Mouse (Mus musculus) urinary bladder, adult 2 months (tissue): ENCODE data around the gene Rnf5. TPM values are rescaled to one million over a fixed set of nuclear protein-coding genes. Genes with fewer than 3 reads are reported as not detected.

Experiments used
- DNase-seq: peaks from one replicate; pipeline ENCODE4 v3.0.0; 2022; ENCODE audit warnings: low spot score
- polyA plus RNA-seq: library from polyadenylated mRNA; depleted of rRNA; stranded (reverse); fragments of >200 nt; gene quantifications from 2 replicates; pipeline ENCODE4 v1.2.3, GENCODE M21; 2012

Gene Rnf5
- polyA plus RNA-seq, 1 experiment: 91.4 TPM

DNA sequence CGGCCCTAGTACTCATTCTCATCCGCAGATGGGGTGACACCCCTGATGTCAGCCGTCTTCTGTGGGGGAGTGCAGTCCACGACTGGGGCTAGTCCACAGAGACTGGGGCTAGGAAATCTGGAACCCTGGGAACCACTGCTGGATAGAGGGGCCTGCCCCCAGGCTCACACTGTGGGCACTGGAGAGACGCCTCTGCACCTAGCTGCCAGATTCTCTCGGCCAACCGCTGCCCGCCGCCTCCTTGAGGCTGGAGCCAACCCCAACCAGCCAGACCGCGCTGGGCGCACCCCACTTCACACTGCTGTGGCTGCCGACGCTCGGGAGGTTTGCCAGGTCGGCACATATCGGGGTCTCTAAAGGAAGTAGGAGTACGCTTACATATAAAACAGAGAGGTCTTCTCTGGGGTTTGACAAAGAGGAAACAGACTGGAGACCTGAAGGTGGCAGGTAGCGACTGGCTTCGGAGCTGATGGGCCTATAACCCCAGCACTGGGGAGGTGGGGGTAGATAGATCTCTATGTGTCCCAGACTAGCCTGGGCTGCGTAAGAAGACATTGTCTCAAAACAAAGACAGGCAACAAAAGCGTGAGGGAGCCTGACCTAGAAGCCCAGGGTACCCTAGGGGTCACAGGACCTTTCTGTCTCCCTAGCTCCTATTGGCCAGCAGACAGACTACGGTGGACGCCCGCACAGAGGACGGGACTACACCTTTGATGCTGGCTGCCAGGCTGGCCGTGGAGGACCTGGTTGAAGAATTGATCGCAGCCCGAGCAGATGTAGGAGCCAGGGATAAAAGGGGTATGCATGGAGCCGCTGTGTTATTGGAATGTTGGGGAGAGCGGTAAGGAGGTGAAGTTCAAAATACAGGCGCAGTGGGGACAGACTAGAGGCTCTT is 17.4 kb downstream of the Rnf5 start:
- no peak for DNase-seq

GRCm38 (mm10) chr17:34585121-34585520 is 18.4 kb downstream of the Rnf5 start:
- DNase-seq: no peak

- no peak for DNase-seq
These were observed 19.7 kb downstream of the Rnf5 start for GRCm38 (mm10) chr17:34583819-34584218.

- DNase-seq: no peak
These were observed 20.1 kb downstream of the Rnf5 start for GRCm38 (mm10) chr17:34583397-34583796.

- no peak for DNase-seq
These were observed 21.0 kb downstream of the Rnf5 start for GRCm38 (mm10) chr17:34582528-34582927.

GRCm38 (mm10) chr17:34578070-34578469 is 25.4 kb downstream of the Rnf5 start:
- no peak for DNase-seq

DNA sequence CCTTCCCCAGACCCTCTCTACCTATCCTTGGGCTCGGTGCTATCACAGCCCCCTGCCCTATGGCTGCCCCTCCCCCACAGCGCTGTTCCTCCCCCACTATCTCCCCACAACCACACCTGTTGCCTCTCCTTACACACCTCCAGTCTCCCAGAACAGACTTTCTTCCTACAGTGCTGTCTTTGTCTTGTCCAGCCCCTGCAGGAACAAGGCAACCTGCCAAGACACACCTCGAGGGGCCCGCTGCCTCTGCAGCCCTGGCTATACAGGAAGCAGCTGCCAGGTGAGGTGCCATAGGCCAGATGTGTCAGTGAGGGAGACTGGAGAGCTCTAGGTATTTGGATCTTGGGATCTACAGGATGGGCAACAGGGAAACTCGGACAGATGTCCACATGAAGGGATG is 26.9 kb downstream of the Rnf5 start:
- no peak for DNase-seq

GRCm38 (mm10) chr17:34572361-34572760 is 31.1 kb downstream of the Rnf5 start:
- DNase-seq: no peak

DNA sequence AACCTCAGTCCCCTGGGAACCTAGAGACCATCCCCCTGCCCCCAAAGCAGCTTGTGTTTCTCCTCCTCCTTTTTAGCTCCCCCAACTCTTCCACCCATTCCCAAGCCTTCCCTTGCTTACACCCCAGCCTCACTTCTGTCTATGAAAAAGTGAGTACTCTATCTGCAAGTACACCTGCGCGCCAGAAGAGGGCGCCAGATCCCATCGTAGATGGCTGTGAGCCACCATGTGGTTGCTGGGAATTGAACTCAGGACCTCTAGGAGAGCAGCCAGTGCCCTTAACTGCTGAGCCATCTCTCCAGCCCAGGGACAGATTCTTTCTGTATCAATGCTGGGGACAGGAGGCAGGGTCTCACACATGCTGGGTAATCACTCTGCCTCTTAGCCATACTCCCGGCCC is 31.6 kb downstream of the Rnf5 start:
- DNase-seq: no peak

- DNase-seq: no peak
These were observed 33.6 kb downstream of the Rnf5 start for GRCm38 (mm10) chr17:34569919-34570318.

DNA sequence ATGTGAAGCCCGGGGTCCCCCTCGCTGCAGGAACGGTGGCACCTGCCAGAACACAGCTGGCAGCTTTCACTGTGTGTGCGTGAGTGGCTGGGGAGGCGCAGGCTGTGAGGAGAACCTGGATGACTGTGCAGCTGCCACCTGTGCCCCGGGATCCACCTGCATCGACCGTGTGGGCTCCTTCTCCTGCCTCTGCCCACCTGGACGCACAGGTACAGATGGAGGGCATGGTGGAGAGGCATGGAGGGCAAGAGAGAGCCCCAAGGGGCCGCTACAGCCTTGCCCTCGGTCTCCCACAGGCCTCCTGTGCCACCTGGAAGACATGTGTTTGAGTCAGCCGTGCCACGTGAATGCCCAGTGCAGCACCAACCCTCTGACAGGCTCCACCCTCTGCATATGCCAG is 35.1 kb downstream of the Rnf5 start:
- DNase-seq: no peak

- DNase-seq: no peak
These were observed 36.2 kb downstream of the Rnf5 start for GRCm38 (mm10) chr17:34567311-34567710.

DNA sequence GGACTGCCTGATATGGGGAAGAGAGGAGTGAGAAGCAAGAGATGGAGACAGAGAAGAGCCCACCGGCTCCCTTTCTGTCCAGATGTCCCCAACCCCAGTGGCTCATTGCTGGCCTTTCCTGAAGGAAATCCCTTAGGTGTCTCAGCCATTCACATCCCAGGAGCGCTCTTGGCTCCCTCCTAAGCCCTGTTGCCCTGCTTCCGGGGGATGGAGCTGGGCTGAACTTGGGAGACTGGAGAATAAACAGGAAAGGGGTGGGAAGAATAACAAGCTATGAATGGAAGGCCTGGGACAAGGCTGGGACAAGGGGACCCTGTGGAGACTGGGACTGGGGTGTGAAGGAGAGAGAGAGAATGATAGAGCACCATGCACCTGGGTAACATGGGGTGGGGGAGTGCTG is 38.7 kb downstream of the Rnf5 start:
- DNase-seq: no peak

DNA sequence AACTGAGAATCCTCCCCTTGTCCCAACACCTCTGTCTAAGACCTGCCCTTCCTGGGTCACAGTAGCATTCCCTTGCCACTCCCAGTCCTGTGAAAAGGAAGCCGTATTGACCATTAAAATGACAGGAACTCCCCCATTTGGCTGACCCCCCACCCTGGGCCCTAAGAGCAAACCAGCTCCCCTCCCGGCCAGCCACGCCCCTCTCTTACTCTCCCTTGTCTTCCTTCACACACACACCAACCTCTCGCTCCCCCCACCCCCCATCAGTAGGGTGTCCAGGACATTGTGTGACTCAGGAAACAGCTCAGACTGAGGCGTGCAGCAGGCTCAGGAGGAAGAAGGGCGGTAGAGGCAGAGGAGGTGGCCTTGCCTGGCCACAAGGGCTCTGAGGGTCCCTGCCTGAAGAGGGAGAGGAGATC is 39.5 kb downstream of the Rnf5 start, which contains the start of gene Notch4:
Gene Notch4 (plus strand): TSS at position 266 of the 419 bp plus-strand sequence.
- DNase-seq: no peak

GRCm38 (mm10) chr17:34563354-34563753 is 40.1 kb downstream of the Rnf5 start:
- DNase-seq: no peak

DNA sequence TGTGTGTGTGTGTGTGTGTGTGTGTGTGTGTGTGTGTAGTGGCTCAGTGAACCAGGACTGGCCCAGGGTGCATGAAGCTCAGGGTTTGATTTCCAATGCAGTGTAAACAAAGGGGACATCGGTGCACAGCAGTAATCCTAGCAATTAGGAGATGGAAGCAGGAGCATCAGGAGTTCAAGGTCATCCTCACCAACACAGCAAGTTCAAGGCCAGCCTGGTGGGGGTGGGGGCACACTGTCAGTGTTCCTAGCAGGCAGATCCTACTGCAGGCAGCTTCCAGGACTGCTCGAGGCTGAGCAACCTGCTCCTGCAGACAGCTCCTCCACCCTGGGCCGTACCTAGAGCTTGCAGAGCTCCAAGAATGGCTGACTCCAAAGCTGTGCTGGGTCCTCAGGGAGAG is 40.9 kb downstream of the Rnf5 start:
- DNase-seq: no peak

DNA sequence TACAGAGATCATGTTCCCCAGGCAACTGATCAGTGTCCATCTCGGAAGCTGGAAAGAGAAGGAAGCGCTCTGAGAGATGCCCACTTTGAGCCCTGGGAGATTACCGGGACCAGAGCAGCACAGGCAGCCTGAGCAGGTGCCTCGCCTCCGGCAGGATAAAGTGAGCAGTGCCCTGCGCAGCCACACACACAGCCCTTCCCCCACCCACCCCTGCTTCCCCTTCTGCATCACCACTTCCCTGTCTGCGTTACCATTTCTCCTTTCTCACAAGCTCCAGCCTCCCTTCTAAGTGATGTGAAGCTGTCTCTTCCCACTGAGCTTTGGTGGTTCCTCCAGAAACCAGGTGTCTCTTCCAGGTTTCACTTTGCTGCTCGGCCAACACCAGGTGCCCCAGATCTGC is 42.3 kb downstream of the Rnf5 start:
- DNase-seq: no peak

DNA sequence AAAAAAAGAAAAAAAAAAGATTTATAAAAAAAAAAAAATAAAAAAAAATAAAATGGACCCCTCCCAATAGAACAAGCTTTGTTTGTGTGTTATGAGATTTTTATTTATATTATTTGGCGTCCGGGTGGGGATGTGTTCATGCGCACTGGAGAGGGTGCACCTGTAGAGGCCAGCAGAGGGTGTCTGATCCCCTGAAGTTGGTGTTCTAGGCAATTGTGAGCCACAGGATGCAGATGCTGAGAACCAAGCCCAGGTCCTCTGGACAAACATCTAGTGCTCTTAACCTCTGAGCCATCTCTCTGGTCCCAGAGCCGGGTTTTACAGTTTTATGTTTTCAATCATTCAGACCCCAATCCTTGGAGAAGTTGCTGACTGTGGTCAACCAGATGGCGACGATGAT is 43.1 kb downstream of the Rnf5 start:
- DNase-seq: no peak

DNA sequence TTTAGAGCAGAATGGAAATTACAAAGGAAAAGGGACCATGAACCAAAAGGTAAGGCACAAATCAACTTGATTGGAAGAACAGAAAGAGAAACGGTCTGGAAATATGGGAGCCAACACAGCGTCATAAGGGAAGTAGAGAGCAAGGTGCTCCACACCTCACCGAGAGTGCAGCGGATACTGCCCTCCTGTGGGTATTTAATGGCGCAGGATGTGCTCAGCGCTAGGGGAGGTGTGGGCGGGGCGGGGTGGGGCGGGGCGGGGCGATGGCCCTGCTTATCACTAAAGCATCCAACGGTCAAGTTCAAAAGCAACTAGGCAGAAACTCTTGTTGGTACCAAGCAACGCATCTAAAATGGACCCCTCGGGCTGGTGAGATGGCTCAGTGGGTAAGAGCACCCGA is 43.6 kb downstream of the Rnf5 start:
- DNase-seq: no peak

DNA sequence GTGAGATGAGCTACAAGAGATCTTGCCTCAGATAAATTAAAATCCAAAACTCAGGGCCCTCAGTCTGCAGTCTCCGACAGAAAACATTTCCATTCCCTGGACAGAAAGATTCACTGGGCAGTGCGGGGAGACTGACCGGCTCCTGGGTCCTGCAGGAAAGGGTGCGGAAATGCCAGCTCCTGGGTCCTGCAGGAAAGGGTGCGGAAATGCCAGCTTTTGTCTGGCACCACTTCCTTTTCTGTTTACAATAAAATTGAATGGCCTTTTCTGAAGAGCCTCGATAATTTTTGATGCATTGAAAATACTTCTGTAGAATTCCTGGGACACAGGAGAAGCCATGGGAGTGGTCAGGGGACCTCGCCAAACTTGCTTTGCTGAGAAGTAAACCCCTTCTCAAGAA is 44.4 kb downstream of the Rnf5 start:
- no peak for DNase-seq

DNA sequence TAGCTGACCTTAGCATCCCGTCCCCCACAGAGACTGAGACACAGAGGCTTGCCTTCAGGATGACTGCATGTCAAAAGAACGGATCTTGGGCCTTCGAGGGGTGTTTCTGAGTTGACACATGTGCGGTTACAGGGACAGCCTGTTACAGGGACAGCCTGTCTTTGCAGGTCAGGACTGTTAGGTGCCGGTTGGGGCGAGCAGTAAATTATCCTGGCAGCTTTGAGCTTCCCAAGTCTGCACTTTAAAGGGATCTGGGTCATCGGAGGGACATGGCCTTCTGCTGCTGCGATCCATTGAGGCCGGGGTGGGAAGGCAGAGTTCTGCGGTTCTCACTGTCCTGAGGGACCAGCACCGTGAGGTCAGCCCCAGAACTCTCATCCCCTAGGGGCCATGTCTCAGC is 46.1 kb downstream of the Rnf5 start:
- DNase-seq: no peak

DNA sequence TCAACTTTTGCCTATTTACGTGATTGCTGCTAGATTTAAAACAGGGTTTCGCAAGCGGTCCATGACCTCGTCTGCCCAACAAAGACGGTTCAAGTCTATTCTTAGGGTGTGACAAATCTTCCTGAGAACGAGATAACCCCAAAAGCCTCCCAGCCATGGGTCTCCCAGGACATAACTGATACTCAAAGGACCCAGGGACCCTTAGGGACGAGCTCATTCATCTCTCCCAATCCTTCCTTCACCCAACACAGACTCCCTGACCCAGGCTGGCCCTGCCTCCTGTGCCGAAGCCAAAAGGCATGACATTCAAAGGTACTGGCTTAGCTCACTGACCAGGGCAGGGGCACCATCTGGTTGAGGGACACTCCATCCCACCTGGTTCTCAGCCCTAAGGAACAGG is 47.1 kb downstream of the Rnf5 start:
- no peak for DNase-seq

DNA sequence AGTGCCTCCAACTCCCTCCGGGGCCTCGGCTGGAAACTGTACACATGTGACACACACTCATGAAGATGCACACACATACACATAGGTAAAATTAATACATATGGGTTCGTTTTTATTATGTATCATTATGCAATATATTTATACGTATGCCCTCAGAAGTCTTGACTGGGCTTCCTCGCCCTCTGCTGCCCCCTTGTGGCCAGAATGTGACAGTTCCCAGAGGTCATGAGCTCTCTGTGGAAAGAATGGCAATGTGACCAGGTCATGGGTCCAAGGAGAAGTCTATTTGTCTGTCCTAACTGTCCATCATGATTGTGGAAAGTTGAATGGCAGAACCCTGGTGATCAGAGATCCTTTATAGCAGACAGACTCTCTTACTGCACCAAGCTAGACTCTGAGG is 48.0 kb downstream of the Rnf5 start:
- DNase-seq: peak; percentile 71
